Mouse (Mus musculus) liver, embryonic 14.5 days (tissue): Measurements from ENCODE around the gene Stoml3.

ENCODE experiments used
- CTCF ChIP-seq: IDR thresholded peaks from 2 replicates; pipeline ENCODE4 v1.5.1; 2016; ENCODE audit warnings: antibody characterized with exemption, low read depth, control low read depth
- EP300 ChIP-seq: IDR thresholded peaks from 2 replicates; pipeline ENCODE4 v1.6.1; 2016; ENCODE audit warnings: antibody characterized with exemption, low read depth

- TF ChIP-seq CTCF, result peak; percentile 70
- TF ChIP-seq EP300, result no peak
Measured at GRCm38 (mm10) chr3:53475889-53476288, 12.6 kb upstream of the Stoml3 start.
